Mouse (Mus musculus) stomach, embryonic 16.5 days (tissue): ENCODE data around the gene H2al2b. TPM values are rescaled to one million over a fixed set of nuclear protein-coding genes. Genes with fewer than 3 reads are reported as not detected.
"Not testable (repeated sequence)": the region's sequence is repeated elsewhere in the genome, so short reads cannot be mapped to it uniquely, and the experiment has no call there.

Experiments
- ATAC-seq: fragments of 200-750 bp; cut with Nextera tagmentation; 2 replicates; pipeline ENCODE4 v1.8.0; 2017; ENCODE audit warnings: moderate number of reproducible peaks, moderate TSS enrichment; ENCODE audit not compliant: insufficient read depth, low FRiP score
- H3K27ac ChIP-seq: fragments of 300-500 bp; sonication (generic); 2 replicates; pipeline ENCODE4 v1.5.1; 2014; ENCODE audit warnings: low read length
- H3K27me3 ChIP-seq: fragments of 300-500 bp; sonication (generic); 2 replicates; pipeline ENCODE4 v1.6.1; 2014; ENCODE audit warnings: low read length, control low read depth, mixed read lengths; ENCODE audit not compliant: control insufficient read depth, insufficient read depth
- H3K36me3 ChIP-seq: fragments of 300-500 bp; sonication (generic); 2 replicates; pipeline ENCODE4 v1.6.1; 2014; ENCODE audit warnings: low read length; ENCODE audit not compliant: control insufficient read depth, insufficient read depth
- H3K4me1 ChIP-seq: fragments of 300-500 bp; sonication (generic); 2 replicates; pipeline ENCODE4 v1.6.1; 2014; ENCODE audit warnings: low read length, control low read depth, mixed read lengths; ENCODE audit not compliant: control insufficient read depth, insufficient read depth
- H3K4me2 ChIP-seq: fragments of 300-500 bp; sonication (generic); 2 replicates; pipeline ENCODE4 v1.6.1; 2014; ENCODE audit warnings: low read depth, low read length, mixed read lengths
- H3K4me3 ChIP-seq: fragments of 300-500 bp; sonication (generic); replicated peaks from 2 replicates; pipeline ENCODE4 v1.5.1; 2014; ENCODE audit warnings: mild to moderate bottlenecking, low read length
- H3K9ac ChIP-seq: fragments of 300-500 bp; sonication (generic); 2 replicates; pipeline ENCODE4 v1.6.1; 2014; ENCODE audit warnings: low read length
- H3K9me3 ChIP-seq: fragments of 300-500 bp; sonication (generic); replicated peaks from 2 replicates; pipeline ENCODE4 v1.6.1; 2016; ENCODE audit warnings: low read length, control low read depth; ENCODE audit not compliant: control insufficient read depth
- WGBS: fragments of 180-500 bp; shearing (Covaris S2); extraction: QIAGEN DNeasy Blood & Tissue Kit; methylation state at CpG from one replicate; pipeline ENCODE4 v1.1.7; 2014; 5-methylcytosine and 5-hydroxymethylcytosine counted together
- polyA plus RNA-seq: library from polyadenylated mRNA; unstranded; fragments of >200 nt; fragmentation: Nextera tagmentation; extraction: Ambion mirVana; gene quantifications from 2 replicates; pipeline ENCODE4 v1.2.1, GENCODE M21; 2015

Gene H2al2b
- not detected in 2 replicates for polyA plus RNA-seq

DNA sequence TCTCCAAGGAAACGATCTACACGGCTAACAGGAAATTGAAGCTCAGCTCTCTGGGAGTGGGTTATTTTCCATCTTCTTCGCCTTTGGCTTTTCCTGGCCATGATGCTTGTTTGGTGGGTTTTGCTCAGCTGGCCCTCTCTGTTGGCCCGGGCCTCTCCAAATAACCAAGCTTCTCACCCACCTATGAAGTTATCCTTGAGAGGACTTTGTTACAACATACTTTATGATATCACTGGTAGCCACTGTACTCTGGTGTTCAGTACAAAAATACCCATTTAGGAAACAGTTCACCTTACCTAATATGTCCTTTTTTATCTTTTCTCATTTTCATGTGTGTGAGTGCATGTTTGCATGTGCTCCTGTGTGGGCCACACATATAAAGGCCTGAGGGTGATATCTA, at the start of gene H2al2b:
Gene H2al2b (minus strand): TSS at position 101 of the 400 bp plus-strand sequence.
- H3K4me1 ChIP-seq, H3K4me2 ChIP-seq, H3K27ac ChIP-seq, H3K36me3 ChIP-seq, H3K27me3 ChIP-seq, H3K9me3 ChIP-seq, H3K4me3 ChIP-seq, ATAC-seq, H3K9ac ChIP-seq: not testable (repeated sequence)
- no CpG with 5 or more reads among the region's 4 CpGs for WGBS

Other genes with a start within 250 kb of the H2al2b start
- not detected in 2 replicates for gene H2al2c, start 121.6 kb downstream of the H2al2b start, polyA plus RNA-seq
- not detected in 2 replicates for gene Sry, start 57.0 kb downstream of the H2al2b start, polyA plus RNA-seq
- gene Gm4064, start 75.5 kb upstream of the H2al2b start, polyA plus RNA-seq, result not detected in 2 replicates
- gene Rbmy, start 110.0 kb upstream of the H2al2b start, polyA plus RNA-seq, result not detected in 2 replicates
- not detected in 2 replicates for gene Gm10256, start 110.0 kb upstream of the H2al2b start, polyA plus RNA-seq
- not detected in 2 replicates for gene Gm10352, start 180.3 kb upstream of the H2al2b start, polyA plus RNA-seq
- not detected in 2 replicates for gene Gm29289, start 211.9 kb upstream of the H2al2b start, polyA plus RNA-seq